Mouse (Mus musculus): ENCODE data around the gene Mroh7.

- TF ChIP-seq POLR2A (IDR thresholded peaks at IDR 0.05; ENCODE audit: extremely low read depth, insufficient read depth, low read length) (no peak), CTCF (IDR thresholded peaks at IDR 0.05; ENCODE audit: extremely low read depth, insufficient read depth, low read length) (no peak)
Measured at GRCm38 (mm10) chr4:106764166-106764565, 33.4 kb upstream of the Mroh7 start.

All from cortical plate, adult 2 months (tissue).